Mouse (Mus musculus) CH12.LX (cell line): ENCODE measurements around the gene Cd33.
A peak's percentile ranks its signal among the peaks of the same experiment; 100 is the strongest.

Experiments used
- CHD1 ChIP-seq: IDR thresholded peaks from 2 replicates; pipeline ENCODE4 v1.6.1; 2012; ENCODE audit warnings: low read depth, low read length, improper control_type of control experiment, inconsistent platforms
- CTCF ChIP-seq, 2 experiments: IDR thresholded peaks in 1 of 2; conservative IDR thresholded peaks in 1 of 2; 2 replicates each; pipeline ENCODE4 v1.5.1; 2011 to 2012; ENCODE audit warnings: low read depth in 2 of 2, low read length in 2 of 2, improper control_type of control experiment in 1 of 2, inconsistent platforms in 1 of 2, mild to moderate bottlenecking in 1 of 2, moderate library complexity in 1 of 2
- E2F4 ChIP-seq: IDR thresholded peaks from 2 replicates; pipeline ENCODE4 v1.6.1; 2011; ENCODE audit warnings: low read depth, low read length, improper control_type of control experiment; ENCODE audit not compliant: insufficient replicate concordance
- HCFC1 ChIP-seq: IDR thresholded peaks from 2 replicates; pipeline ENCODE4 v1.6.1; 2012; ENCODE audit warnings: low read depth, mild to moderate bottlenecking, inconsistent platforms, low read length, improper control_type of control experiment
- IRF4 ChIP-seq: IDR thresholded peaks from 2 replicates; pipeline ENCODE4 v1.6.1; 2014; ENCODE audit warnings: low read depth, mild to moderate bottlenecking, inconsistent platforms, low read length, improper control_type of control experiment
- MAFK ChIP-seq: IDR thresholded peaks from 2 replicates; pipeline ENCODE4 v1.6.1; 2011; ENCODE audit warnings: low read length, improper control_type of control experiment; ENCODE audit not compliant: insufficient replicate concordance
- MAX ChIP-seq: IDR thresholded peaks from 2 replicates; pipeline ENCODE4 v1.6.1; 2011; ENCODE audit warnings: low read length, improper control_type of control experiment
- MXI1 ChIP-seq: IDR thresholded peaks from 2 replicates; pipeline ENCODE4 v1.6.1; 2011; ENCODE audit warnings: mild to moderate bottlenecking, low read depth, low read length, improper control_type of control experiment
- POLR2A ChIP-seq: IDR thresholded peaks from 2 replicates; pipeline ENCODE4 v1.6.1; 2011; ENCODE audit warnings: low read depth, mild to moderate bottlenecking, improper control_type of control experiment, low read length
- RCOR1 ChIP-seq: conservative IDR thresholded peaks from 2 replicates; pipeline ENCODE4 v1.6.1; 2012; ENCODE audit warnings: low read depth, mild to moderate bottlenecking, inconsistent platforms, low read length, improper control_type of control experiment
- USF1 ChIP-seq: IDR thresholded peaks from 2 replicates; pipeline ENCODE4 v1.6.1; 2014; ENCODE audit warnings: low read depth, mild to moderate bottlenecking, inconsistent platforms, low read length, improper control_type of control experiment
- USF2 ChIP-seq: conservative IDR thresholded peaks from 2 replicates; pipeline ENCODE4 v1.6.1; 2011; ENCODE audit warnings: low read depth, low read length, improper control_type of control experiment
- ZNF384 ChIP-seq: IDR thresholded peaks from 2 replicates; pipeline ENCODE4 v1.6.1; 2012; ENCODE audit warnings: low read depth, low read length, improper control_type of control experiment, inconsistent platforms

GRCm38 (mm10) chr7:43563300-43563699 lies 19.1 kb upstream of the Cd33 start:
- TF ChIP-seq CTCF (conservative IDR thresholded peaks at IDR 0.05 in 1 of 2, IDR thresholded peaks at IDR 0.05 in 1 of 2; ENCODE audit: low read depth in 2 of 2, low read length in 2 of 2): no peak
- no peak for TF ChIP-seq MAX
- no peak for TF ChIP-seq USF2
- TF ChIP-seq POLR2A: no peak
- 0 out of 2 replicates have a peak, but pooled peaks have one; percentile 11 for TF ChIP-seq MXI1
- no peak for TF ChIP-seq ZNF384
- no peak for TF ChIP-seq CHD1
- TF ChIP-seq E2F4: no peak
- TF ChIP-seq HCFC1: no peak
- TF ChIP-seq IRF4: no peak
- TF ChIP-seq USF1: no peak
- TF ChIP-seq MAFK: no peak
- no peak for TF ChIP-seq RCOR1
